Mouse (Mus musculus): ENCODE results near the gene Rad23a.
A peak's percentile ranks its signal among the peaks of the same experiment; 100 is the strongest.

The Rad23a gene

DNA sequence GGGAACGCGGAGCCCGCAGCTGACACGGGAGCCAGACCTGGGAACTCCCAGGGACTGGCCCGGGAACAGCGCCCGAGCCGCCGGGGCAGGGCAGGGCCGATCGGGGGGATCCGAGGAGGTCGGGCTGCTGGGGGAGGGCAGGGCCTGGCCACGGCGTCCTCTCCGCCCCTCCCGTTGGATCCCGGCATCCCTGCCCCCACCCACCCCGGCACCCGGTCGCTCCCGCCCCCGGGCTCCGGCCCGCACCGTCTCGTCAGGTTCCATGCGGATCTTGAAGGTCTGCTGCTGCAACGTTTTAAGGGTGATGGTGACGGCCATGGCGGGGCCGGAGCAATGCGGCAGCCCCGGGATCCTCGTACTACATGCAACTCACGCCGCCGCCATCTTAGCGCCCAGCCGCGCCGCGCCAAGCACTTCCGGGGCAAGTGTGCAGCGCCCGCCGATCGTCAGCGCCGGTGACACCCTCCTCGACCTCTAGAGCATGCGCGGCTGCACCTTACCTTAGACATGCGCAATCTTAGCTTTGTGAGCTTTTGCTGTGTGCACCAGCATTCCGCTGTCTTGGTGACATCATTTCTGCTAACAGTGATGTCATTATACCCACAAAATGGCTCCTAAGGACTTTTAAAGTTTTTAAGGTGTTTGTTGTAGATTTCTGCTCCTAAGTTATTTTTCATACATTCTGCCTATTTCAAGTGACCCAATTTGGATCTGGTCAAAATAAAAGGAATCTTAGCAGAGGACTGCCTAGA is at the start of gene Rad23a:
TSS of gene Rad23a (minus strand) at position 418 of the 752 bp plus-strand sequence.
- DNase-seq = peak; percentile 90

DNA sequence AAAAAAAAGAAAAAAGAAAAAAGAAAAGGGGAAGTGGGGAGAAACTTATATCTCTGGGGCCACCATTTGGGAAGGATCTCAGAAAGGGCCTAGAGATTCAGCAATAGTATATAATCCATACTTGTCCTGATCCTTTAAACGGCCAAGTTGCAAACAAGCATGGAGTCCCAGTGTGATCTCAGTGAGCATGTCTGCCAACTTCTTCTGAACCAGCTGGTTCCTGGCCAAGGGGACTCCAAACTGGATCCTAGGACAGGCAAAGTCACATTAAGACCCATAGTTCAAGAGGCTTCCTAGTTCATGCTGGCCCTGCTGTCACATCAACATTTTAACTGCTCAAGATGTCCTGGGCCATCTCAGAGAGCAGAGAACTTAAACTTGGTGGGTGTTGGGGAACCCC is 48.7 kb upstream of the Rad23a start:
- no peak for DNase-seq

DNA sequence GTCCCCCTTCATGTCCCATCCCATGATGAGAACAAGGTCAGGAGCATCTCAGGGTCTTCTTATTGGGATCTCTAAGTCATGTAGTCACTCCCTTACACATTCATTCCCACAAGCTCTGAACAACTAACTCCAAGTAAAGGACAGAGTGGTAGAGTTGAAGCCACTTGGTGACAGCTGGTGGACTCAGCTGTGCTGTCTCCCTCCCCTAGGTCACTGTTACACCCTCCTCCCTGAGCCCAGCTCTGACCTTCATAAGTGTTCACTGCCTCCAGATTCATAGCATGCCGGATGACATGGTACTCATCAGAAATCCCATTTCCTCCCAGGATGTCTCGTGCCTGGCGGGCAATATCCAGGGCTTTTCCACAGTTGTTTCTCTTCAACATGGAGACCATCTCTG is 47.8 kb upstream of the Rad23a start:
- no peak for DNase-seq

DNA sequence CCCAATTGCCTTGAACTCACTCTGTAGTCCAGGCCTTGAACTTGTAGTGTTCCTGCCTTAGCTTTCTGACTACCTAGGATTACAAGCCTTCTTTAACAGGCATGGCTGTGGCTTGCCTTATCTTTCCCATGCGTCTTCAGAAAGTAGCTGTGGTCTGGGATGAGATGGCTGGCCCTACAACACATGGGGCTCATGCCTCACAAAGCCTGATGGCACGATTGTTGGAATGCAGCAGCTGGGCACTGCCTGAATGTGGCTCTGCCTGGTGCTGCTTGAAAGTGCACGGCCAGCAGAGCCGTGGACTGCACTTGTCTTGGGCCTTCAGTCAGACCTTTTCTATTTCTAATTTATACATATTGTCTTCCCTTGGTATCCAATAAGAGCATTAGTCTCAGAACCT is 44.3 kb upstream of the Rad23a start:
- no peak for DNase-seq

DNA sequence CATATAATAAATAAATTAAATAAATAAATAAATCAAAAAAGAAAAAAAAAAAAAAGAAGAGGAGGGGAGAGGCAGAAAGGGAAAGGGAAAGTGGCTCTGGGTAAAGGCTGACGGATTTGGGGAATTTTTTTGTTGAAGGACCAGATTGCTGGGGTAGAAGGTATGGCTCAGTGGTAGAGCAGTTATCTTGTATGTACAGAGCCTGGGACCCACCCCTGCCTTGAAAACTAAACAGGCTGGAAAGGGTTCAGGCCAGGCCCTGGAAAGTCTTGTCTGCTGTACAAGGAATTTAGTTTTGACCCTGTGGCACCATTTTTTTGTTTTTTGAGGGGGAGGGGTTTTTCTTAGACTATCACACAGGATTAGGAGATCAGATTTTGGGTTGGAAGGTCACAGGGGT is 38.5 kb upstream of the Rad23a start:
- no peak for DNase-seq

DNA sequence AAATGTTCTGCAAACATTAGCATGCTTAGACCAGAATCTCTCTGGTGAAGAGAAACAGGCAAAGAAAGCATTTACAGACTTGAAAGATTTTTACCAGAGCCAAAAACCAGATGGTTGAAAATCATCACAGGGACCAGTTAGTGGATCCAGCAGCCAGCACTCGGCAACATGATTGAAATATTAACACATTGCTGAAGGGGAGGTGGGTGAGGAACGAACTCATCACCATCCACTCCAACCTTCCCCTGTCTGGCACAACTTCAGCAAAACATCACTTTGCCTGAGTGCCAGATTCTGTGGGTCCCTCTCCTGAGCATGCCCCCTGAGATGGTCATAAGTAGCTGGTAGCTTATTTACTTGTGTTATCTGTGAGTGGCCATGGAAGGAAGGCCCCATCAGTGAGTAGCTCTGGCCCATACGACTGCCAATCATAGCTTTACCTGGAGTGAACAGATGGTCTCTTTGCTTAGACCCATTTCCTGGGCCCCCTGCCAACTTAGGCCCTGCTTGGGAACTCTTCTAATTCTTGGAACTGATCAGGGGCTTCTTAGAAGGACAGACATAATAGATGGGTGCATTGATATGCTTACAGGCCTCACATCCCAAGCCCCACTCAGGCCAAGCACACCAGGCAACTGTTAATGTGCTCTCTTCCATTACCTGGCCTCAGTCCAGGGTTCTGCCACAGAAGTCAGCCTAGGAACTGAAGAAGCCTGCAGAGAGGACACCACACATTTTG is 37.0 kb upstream of the Rad23a start:
- DNase-seq = no peak

DNA sequence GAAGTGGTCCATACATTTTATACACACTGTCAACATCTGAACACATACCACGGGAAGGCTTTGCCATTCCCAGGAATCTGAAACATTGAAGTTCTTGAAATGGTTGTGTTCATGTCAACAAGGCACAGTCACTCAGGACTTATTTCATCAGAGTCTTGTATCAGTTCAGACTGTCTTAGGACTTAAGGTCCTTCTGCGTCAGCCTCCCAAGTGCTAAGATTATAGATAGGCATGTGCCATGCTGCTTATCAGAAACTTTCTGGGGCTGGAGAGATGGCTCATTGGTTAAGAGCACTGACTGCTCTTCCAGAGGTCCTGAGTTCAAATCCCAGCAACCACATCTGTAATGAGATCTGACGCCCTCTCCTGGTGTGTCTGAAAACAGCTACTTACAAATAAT is 33.9 kb upstream of the Rad23a start:
- DNase-seq = no peak

DNA sequence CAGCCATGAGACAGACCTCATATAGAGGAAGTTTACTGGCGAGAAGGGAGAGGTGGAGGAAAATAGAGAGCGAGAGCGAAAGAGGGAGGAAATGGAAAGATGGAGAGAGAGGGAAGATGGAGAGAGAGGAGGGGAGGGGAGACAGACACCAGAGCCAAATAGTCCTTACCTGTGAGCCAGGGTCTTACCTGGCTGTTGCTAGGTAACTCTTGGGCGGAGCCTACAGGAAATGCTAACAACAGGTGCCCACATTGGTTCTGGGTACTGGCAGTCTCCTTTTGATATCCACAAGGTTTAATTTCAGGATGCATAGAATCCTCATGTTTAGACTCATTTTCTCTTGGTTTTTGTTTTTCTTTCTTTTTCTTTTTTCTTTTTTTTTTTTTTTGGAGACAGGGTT is 32.6 kb upstream of the Rad23a start:
- no peak for DNase-seq

DNA sequence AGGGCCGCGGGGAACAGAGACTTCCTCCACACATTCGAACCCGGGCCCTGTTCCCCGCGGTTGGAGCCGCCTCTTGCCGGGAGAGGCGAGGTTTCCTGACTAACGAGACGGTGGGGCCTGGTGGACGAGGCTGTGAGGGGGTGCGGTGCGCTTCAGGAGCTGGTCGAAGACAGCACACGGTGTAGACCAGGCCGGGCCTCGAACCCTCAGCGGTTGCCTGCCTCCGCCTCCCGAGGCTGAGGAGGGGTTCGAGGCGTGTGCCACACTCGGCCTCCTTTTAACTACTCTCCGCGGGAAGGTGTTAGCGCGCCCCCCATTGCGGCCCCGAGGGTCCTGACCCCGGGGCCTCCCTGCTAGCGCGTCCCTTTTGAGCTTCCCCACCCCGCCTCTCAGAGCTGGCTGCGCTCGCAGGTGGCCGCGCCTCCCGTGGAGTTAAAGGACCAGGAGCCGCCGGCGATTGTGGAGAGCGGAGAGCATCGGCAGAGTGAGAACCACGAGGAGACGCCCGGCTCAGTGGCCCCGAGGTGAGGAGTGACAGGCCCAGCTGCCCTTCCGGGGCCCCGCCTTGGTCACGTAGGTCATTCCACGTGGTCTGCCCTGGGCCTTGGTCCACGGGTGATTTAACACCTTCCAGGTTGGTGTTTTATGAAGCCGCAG is 32.0 kb upstream of the Rad23a start:
- DNase-seq = peak; percentile 29

DNA sequence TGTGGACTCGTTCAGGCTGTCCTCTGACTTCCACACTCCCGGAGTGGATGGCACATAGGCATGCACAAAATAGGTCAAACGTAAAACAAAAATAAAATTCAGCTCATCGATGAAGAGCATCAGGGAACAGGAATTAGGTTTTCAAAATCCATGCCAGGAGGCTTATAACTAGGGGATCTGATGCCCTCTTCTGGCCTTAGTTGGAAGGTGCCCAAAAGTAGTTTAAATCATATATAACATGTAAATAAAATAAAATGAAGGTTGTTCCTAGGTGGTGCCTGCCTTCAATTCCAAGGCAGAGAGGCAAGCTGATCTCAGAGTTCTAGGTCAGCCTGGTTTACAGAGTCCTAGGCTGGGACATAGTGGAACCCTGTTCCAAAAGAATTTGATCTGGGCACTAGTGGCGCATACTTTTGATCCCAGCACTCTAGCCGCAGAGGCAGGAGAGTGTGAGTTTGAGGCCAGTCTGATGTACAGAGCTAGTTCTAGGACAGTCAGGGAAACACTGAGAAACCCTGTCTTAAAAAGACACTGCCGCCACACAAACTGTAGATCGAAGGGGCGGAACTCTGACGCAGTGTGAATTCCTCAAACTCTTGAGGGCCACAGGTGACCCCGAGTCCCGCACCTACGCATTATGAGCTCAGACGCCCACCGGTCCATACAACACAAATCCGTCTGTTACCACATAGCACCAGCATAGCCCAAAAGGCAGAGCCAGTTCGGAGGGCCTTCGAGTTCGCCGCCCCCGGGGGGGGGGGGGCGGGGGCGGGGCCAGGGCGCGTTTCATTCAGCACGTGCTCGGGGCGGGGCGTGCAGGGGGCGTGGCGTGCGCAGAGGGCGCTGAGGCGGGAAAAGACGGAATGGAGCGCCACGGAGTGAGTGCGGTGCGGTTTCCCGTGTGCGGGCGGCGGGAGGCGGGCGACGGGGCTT is 31.2 kb upstream of the Rad23a start, which contains the start of gene Syce2:
TSS of gene Syce2 (plus strand) at position 736 of the 933 bp plus-strand sequence.
- peak; percentile 80 for DNase-seq

DNA sequence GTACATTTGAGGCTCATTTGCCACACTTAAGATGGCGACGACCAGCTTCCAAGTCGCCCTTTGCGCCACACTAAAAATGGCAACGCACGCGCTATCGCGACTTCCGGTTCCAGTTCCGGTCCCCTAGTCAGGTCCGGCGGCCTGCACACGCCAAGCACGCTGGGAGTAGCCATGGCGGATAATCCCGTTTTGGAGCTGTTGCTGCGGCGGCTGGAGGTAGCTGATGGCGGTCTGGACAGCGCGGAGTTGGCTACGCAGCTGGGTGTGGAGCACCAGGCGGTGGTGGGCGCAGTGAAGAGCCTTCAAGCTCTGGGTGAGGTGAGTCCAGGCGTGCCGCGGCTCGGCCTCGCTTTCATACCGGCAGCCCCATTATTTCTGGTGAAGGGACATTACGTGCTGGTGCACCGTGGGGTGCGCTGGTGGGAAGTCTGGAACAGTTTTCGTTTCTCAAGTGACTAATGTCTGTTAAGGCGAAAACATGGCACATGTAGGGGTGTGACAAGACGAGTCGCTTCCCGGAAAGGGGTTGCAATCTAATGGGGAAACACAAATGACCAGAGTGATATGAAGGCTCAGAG is 16.5 kb upstream of the Rad23a start, which contains the start of gene Farsa:
TSS of gene Farsa (plus strand) at position 126 of the 578 bp plus-strand sequence.
- peak; percentile 88 for DNase-seq

DNA sequence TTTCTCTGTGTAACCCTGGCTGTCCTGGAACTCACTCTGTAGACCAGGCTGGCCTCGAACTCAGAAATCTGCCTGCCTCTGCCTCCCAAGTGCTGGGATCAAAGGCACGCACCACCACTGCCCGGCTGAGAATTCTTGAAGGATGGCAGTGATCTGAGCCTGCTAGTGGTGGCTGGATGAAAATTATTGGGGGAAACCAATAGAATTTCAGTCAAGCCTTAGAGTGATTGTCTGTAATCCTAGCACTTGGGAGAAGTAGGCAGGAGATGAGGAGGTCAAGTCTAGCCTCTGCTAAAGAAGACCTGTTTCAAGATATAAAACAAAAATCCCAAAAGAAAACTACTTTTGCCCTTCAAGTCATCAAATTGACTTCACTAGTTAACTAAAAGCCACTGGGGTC is 16.0 kb upstream of the Rad23a start:
- DNase-seq = no peak

DNA sequence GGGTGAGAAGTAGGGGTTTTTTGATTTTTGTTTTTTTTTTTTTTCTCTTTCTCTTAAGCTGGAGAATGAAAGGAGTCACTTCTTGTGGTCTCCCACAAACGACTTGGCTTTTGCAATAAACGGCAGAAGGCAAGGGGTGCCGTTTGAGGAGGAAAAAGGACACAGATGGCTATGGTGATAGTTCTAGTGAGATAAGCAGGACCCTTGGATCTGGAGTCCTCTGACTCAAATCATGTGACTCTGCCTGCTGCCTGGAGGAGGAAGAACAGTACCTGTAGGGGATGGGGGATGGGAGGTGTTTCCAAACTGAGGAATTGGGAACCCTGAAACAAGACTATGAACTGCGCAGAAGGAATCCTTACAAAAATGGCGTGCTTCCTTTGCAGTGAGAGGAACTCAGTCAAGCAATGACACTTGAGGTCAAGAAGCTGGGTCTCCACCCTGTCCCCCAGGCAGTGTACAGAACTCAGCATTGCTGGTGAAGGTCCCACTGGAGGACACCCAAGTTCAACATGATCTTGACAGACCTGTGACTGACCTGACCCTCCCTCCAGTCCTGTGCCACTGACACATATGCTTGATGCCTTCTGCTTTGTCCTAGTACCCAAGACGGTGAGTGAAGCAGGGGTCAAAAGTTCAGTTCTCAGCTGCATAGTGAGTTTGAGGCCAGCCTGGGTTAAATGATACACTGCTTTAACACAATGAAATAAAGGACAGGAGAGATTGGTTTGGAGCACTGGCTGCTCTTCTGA is 7.4 kb upstream of the Rad23a start:
- no peak for DNase-seq

DNA sequence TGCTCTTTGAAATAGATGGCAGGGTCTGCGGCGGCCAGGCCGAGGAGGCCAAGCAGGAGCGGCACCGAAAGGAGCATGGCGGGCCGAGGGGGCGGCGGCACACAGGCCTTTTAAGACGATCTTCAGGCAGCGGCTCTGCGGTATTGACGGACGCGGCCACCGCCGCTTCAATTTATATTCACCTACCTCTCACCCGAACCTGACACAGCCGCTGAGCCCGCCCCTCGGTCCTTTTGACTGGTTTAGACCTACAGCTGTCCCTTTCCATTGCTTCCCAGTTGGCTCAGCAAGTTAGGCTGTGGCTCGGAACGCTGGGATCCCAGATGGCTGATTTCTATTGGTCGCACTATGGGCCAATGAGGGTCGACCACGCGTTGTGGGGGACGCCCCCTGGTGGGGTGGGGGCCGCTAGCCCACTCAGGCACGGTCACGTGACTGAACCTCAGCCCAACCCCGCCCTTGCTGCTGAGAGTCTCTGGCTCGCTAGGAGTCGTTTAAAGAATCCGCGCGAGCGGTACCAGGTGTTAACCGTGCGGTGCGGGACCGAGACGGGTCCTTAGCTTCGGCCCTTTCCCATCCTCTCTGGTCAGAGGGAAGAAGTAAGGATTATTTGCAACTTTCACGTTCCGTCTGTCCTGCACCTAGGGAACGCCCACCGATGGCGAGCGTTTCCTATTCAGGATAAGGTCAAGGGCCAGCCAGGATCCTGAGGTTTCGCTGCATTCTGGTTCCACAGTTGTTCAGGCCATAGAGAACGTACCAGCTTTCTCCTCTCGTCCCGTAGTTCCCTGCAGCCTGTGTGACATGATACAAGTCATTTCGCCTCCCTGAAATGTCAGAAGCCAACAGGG is 6.5 kb upstream of the Rad23a start, which contains the start of gene Calr:
TSS of gene Calr (minus strand) at position 213 of the 851 bp plus-strand sequence.
- DNase-seq = peak; percentile 99

DNA sequence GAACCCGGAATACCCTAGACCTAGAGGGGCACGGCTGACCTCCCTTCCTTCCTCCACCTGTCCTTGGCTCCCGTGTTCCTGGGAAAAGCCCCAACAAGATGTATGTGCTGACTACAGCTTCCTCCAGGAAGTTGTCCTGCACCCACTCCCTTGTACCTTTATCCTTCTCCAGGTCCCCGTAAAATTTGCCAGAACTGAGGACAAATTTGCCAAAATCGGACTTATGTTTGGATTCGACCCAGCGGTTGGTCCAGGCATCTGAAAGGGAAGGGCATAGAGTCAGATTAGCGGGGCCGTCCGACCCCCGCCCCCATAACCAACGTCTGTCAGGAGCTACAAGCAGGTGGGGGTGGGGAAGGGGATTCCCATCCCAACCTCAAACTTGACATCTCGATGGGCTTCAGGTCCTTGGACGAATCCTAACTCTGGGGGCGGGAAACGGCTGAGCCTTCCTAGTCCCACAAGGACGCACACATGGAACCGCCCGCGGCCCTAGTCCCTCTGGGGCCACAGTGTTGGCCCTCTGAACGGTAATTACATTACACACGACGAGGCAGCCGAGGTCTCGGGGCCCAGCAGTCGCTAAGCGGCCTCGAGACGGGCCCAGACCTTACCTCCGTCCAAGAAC is 5.7 kb upstream of the Rad23a start:
- no peak for DNase-seq

DNA sequence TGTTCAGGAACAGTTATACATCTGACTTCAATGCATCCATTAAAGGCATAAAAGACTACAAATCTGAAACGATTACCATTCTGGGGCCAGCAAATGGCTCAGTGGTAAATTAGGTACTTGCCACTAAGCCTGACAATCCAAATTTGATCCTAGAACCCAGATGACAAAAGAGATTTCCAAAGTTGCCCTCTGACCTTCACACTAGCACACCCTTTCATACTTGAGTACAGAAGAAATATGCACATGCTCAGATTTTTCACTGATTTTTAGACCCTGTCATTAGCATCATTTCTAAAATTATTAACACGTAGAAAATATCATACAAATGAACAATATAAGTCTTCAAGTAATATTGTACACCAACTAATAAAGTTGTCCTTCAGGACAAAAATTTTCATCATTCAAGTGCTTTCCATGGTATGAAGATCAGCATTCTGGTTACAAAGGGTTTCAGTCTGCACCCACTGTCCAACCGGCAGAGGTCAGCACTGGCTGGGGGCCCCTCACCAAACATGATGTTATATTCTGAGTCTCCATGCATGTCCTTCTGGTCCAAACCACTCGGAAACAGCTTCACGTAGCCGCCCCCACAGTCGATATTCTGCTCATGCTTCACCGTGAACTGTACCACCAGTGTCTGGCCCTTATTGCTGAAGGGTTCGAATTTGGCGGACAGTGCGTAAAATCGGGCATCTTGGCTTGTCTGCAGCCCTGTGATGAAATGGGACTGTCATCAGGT is 5.1 kb upstream of the Rad23a start:
- DNase-seq = peak; percentile 43

DNA sequence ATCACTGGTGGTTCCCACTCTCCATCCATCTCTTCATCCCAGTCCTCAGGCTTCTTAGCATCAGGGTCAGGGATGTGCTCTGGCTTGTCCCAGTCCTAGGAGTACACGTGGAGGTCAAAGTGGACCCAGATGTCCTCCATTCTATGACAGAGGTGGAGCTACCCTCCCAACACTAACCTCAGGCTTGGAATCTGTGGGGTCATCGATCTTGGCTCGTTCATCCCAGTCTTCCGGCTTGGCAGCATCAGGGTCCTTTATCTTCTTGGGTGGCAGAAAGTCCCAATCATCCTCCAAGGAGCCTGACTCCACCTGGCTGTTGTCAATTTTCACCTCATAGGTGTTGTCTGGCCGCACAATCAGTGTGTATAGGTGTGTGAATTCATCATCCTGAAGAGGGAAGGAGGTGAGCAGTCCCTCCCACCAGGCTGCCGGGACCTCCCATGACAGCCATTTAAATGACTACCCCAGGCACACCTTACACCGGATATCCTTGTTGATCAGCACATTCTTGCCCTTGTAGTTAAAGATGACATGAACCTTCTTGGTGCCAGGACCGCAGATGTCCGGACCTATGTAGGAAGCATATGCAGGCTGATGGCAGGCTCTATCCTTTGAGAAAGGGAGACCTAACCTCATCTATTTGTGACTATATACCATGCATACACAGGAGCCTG is 4.1 kb upstream of the Rad23a start:
- no peak for DNase-seq

DNA sequence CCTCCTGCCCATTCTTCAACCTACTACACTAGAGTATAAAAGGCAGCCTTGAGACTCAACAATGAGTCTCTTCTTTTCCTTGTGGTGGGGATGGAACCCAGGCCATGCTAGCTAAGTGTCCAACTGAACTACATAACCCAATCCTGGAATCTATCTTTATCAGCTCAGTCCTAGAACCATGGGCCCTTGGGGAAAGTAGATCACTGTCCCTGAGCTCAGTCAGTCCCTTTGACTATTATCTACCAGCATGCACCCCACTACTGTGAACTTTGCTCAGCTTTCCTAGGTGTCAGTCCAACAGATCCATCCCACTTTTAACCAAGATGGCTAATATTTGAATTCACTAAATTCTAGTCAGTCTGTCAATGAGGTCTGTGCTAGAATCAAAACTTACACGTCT is 1.0 kb upstream of the Rad23a start:
- no peak for DNase-seq

DNA sequence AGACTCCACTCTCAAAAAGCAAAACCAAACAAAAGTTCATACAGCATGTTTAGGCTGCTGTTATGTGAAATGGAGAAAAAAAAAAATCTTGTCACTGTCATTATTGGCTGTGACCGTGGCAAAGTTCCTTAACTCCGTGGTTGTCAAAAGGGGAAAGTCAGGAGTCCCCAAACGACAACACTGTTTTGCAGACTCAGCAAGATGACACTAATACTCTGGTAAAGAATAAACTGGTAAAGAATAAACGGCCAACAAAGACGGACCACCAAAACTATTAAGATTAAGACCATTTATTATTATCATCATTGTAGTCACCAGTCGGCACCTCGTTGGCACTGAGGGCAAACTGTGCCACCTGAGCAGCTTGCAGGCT is 604 bp downstream of the Rad23a start:
- no peak for DNase-seq
